Mouse (Mus musculus): ENCODE data around the gene Akap8l.

DNA sequence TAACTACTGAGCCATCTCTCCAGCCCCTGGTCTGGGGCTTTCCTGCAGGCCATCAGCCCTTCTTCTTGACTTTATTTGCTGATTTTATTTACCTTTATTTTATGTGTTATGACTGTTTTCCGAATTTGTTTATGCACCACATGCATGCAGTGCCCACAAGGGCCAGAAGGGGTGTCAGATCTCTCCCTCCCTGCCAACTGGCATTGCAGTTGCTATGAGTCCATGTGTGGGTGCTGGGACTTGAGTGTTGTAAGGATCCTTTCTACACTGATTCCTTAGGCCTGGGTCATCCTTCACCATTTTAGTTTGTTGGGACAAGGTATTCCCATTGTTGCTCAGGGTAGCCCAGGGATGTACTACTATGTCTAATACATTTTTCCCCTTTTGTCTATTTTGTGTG is 52.3 kb downstream of the Akap8l start:
- TF ChIP-seq CTCF (IDR thresholded peaks at IDR 0.05; ENCODE audit: borderline replicate concordance, insufficient read depth, low read length), result no peak
- no peak for TF ChIP-seq POLR2A (IDR thresholded peaks at IDR 0.05; ENCODE audit: low read depth, low read length)
